Mouse (Mus musculus): ENCODE measurements around the gene Lcn2.

GRCm38 (mm10) chr2:32421851-32422251 lies 33.8 kb upstream of the Lcn2 start:
- TF ChIP-seq POLR2A (IDR thresholded peaks at IDR 0.05; ENCODE audit: extremely low read depth, insufficient read depth, low read length) (0 out of 2 replicates have a peak, but pooled peaks have one; percentile 7), CTCF (IDR thresholded peaks at IDR 0.05; ENCODE audit: low read depth, low read length) (no peak)

Data from liver, adult 2 months (tissue).